Mouse (Mus musculus) stomach, postnatal 0 days (tissue): ENCODE results near the gene Olfr1494.

Experiments
- CTCF ChIP-seq: IDR thresholded peaks from 2 replicates; pipeline ENCODE4 v1.5.1; 2016; ENCODE audit warnings: antibody characterized with exemption, low read depth, mild to moderate bottlenecking, moderate library complexity
- EP300 ChIP-seq: optimal IDR thresholded peaks from 2 replicates; pipeline ENCODE3; 2016; ENCODE audit warnings: antibody characterized with exemption

DNA sequence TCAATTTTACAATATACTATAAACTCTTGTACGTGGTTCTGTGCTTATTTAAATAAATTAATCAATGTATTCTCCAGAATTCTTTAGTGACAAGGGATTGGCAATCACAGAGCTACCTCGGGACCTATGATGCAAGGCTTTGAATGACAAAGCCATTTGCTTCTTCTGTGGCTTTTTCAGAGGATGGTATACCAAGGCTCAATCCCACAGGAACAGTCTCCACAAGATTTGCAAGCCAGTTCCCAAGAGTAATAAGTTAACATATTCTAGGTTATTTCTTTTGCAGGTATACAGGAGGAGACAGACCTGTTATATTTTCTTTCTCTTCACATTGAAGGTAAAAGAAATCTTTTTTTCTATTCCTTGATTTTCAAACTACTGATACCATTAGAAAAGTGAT, 16.6 kb upstream of the Olfr1494 start, which contains the start of gene Olfr1493-ps1:
- TF ChIP-seq CTCF (no peak), EP300 (no peak)
